Mouse (Mus musculus): ENCODE measurements around the gene Shpk. TPM values are rescaled to one million over a fixed set of nuclear protein-coding genes. Genes with fewer than 3 reads are reported as not detected.
A peak's percentile ranks its signal among the peaks of the same experiment; 100 is the strongest.

Shpk gene
- polyA plus RNA-seq, 1 experiment, result 2.0 TPM

DNA sequence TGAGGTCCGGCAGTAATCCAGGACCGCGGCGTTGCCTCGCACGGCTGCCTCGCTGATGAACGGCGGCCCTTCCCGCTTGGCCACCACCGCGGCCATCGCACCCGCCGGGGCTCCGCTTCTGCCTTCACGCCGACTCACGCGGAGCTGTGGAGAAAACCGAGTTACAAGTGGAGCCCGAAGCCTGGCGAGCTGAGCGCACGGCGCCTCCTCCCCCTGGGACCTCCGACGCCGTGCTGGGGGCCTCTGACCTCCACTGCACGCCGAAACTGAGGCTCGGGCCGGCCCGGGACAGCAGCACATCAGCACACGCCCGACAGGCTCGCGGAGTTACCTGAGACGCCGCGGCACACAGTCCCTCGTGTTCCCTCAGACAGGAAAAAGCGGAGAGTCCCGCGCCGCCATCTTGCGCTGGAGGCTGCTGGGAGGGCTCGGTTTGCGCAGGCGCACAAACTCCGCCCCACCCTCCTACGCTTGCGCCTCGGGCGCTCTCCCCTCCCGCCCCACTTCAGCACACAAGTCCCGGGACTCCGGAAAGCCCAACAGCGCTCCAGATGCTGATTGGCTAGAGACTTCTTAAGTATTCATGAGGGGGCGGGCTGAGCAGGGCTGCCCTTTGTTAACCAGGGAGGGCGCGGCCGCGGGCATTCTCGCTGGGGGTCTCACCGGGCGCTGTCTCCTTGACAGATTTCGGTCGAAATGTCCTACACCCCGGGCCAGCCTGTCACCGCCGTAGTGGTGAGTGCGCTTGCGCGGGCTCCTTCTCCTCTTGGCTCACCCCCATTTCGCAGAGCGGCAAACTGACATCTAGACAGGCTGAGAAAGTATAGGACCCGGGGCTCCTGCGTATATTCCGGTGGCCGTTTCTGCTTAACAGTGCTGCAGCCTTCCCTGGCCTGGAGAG, 22.4 kb upstream of the Shpk start, which contains the start of the genes Emc6 and Tax1bp3:
TSS of gene Emc6 (minus strand) at position 430 of the 901 bp plus-strand sequence.
TSS of gene Tax1bp3 (plus strand) at position 476 of the 901 bp plus-strand sequence.
- peak; percentile 100 for DNase-seq (ENCODE audit: low read depth)
- TF ChIP-seq CTCF (IDR thresholded peaks at IDR 0.05; ENCODE audit: borderline replicate concordance, extremely low read depth, insufficient read depth, insufficient read length) (no peak), POLR2A (IDR thresholded peaks at IDR 0.05; ENCODE audit: borderline replicate concordance, extremely low read depth, insufficient read depth, insufficient read length, poor library complexity, severe bottlenecking) (peak; percentile 45; the same call in 1 of the 2 replicates)

DNA sequence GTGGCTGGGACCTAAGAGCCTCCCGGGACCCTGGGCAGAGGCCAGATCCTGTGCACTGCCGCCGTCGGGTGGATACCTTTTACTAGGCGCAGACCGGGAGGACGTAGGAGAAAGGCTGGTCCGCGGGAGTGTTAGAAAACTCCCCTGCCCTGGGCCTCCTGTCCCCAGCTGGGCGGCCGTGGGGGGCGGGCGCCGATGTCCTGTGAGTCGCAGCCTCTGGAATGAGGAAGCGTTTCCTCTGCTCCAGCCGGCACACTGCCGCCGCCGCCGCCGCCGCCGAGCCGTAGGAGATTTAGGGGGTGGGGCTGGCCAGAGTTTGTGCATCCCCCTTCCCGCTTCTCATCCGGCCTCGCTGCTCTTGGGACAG, 21.8 kb upstream of the Shpk start:
- TF ChIP-seq POLR2A (IDR thresholded peaks at IDR 0.05; ENCODE audit: borderline replicate concordance, extremely low read depth, insufficient read depth, insufficient read length, poor library complexity, severe bottlenecking) (no peak), CTCF (IDR thresholded peaks at IDR 0.05; ENCODE audit: borderline replicate concordance, extremely low read depth, insufficient read depth, insufficient read length) (no peak)

GRCm38 (mm10) chr11:73177895-73178294, 21.4 kb upstream of the Shpk start:
- TF ChIP-seq CTCF (IDR thresholded peaks at IDR 0.05; ENCODE audit: borderline replicate concordance, extremely low read depth, insufficient read depth, insufficient read length), result no peak
- no peak for TF ChIP-seq POLR2A (IDR thresholded peaks at IDR 0.05; ENCODE audit: borderline replicate concordance, extremely low read depth, insufficient read depth, insufficient read length, poor library complexity, severe bottlenecking)
- DNase-seq (ENCODE audit: low read depth), result no peak

More for the DNA sequence above, 21.8 kb upstream of the Shpk start:
- DNase-seq (ENCODE audit: low read depth), result peak; percentile 75

DNA sequence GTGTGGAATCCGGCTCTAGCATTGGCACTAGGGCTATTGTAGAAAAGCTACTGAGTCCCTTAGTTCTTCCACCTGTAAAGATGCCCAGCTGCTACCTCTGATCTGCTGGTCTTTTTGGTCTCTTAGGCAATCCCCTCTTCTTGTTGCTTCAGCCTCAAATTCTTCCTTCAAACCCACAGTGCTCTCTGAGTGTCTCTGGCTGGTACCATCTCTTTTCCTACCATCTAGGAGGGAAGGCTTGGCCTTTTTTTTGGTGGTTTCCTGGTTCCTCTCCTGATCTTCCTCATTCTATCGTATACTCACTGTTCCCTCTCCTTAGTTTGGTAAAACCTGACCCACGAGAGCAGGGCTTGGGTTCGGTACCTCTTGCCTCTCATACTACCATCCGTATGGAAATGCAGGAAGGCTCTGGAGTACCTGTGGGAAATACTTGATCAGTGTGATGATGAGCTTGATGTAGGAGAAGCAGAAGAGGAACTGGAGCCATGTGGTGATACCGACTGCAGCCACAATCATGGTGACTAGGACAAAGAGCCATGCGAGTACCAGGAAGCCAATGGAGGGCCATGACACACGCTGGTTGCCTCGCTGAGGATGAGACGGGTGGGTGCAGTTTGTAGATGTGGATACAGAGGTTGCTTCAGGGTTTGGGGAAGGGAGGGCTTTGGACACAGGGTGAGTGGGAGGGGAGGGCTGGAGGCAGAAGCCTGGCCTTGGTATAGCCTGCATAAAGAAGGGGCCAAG, 13.2 kb upstream of the Shpk start:
- no peak for DNase-seq (ENCODE audit: low read depth)
- TF ChIP-seq CTCF (IDR thresholded peaks at IDR 0.05; ENCODE audit: borderline replicate concordance, extremely low read depth, insufficient read depth, insufficient read length) (no peak), POLR2A (IDR thresholded peaks at IDR 0.05; ENCODE audit: borderline replicate concordance, extremely low read depth, insufficient read depth, insufficient read length, poor library complexity, severe bottlenecking) (no peak)

GRCm38 (mm10) chr11:73187231-73187630, 12.0 kb upstream of the Shpk start:
- DNase-seq (ENCODE audit: low read depth), result no peak
- TF ChIP-seq CTCF (IDR thresholded peaks at IDR 0.05; ENCODE audit: borderline replicate concordance, extremely low read depth, insufficient read depth, insufficient read length) (no peak), POLR2A (IDR thresholded peaks at IDR 0.05; ENCODE audit: borderline replicate concordance, extremely low read depth, insufficient read depth, insufficient read length, poor library complexity, severe bottlenecking) (no peak)

DNA sequence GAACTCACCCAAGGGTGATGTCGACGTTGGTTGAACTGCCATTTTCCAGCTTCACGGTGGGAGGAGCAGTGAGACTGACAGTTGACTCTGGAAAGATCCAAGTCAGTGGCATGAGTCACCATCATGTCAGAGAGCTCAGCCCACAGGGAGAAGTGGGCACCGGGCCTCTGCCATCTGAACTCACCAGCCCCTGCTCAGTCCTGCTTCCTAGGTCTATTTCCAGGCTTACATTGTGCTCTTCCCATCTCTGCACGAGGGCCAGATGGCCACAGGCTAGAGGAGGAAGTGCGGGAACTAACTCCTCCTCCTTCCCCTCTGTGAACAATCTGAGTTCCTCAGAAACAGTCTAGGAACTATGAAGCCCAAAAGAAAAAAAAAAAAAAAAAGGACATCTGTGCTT, 6.2 kb upstream of the Shpk start:
- TF ChIP-seq CTCF (IDR thresholded peaks at IDR 0.05; ENCODE audit: borderline replicate concordance, extremely low read depth, insufficient read depth, insufficient read length) (no peak), POLR2A (IDR thresholded peaks at IDR 0.05; ENCODE audit: borderline replicate concordance, extremely low read depth, insufficient read depth, insufficient read length, poor library complexity, severe bottlenecking) (no peak)
- no peak for DNase-seq (ENCODE audit: low read depth)

- no peak for TF ChIP-seq CTCF (IDR thresholded peaks at IDR 0.05; ENCODE audit: borderline replicate concordance, extremely low read depth, insufficient read depth, insufficient read length)
- TF ChIP-seq POLR2A (IDR thresholded peaks at IDR 0.05; ENCODE audit: borderline replicate concordance, extremely low read depth, insufficient read depth, insufficient read length, poor library complexity, severe bottlenecking), result no peak
- DNase-seq (ENCODE audit: low read depth), result no peak
These were observed 4.8 kb upstream of the Shpk start for GRCm38 (mm10) chr11:73194444-73194843.

DNA sequence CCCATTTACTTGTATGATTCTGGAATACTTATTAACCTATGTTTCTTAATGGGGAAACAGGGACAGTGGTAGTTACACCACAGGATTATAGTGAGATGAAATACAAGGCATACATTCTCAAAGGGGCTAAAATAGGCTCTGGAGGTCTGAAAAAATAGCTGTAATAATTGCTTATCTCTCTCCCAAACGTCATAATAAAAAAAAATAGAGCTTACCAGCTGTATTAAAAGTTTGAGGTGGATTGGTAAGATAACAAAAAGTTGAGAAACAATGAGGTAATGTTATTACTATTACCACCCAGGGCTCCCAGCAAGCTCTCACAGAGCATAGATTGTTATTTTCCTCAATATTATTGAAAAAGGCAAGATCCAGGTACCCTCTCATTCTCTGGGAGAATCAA, 1.1 kb upstream of the Shpk start:
- TF ChIP-seq CTCF (IDR thresholded peaks at IDR 0.05; ENCODE audit: borderline replicate concordance, extremely low read depth, insufficient read depth, insufficient read length) (no peak), POLR2A (IDR thresholded peaks at IDR 0.05; ENCODE audit: borderline replicate concordance, extremely low read depth, insufficient read depth, insufficient read length, poor library complexity, severe bottlenecking) (no peak)
- DNase-seq (ENCODE audit: low read depth), result no peak

DNA sequence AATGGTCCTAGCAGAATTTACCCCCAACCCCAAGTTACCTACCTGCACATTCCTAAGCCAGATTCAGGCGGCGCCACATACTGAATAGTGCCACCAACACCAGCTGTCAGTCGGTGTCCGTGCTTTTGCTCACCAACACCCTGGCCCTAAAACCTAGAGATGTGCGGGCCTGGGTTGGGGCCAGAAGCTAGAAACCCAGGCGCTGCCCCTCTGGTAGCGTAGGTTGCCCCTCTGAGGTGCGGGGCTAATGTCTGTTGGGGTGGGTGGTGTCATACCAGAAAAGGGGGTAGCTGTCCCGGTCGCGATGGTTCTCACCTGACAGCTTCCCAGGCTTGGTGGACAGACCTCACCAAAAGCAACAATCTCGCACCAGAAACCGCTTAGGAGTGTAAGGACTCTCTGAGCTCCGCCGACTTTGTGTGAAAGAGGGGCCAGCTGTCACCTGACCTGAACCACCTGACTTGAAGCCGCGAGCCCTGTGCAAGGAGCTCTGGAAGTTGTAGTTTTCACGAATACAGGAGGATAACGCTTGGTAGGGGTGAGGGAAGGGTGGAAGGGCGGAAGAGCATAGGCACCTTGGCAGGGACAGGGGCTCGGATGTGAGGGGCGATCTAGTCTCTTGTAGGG, 544 bp upstream of the Shpk start, which contains the start of gene Ctns:
TSS of gene Ctns (minus strand) at position 440 of the 627 bp plus-strand sequence.
- TF ChIP-seq POLR2A (IDR thresholded peaks at IDR 0.05; ENCODE audit: borderline replicate concordance, extremely low read depth, insufficient read depth, insufficient read length, poor library complexity, severe bottlenecking) (peak; percentile 30; the same call in 1 of the 2 replicates), CTCF (IDR thresholded peaks at IDR 0.05; ENCODE audit: borderline replicate concordance, extremely low read depth, insufficient read depth, insufficient read length) (no peak)
- DNase-seq (ENCODE audit: low read depth), result peak; percentile 96

- no peak for TF ChIP-seq POLR2A (IDR thresholded peaks at IDR 0.05; ENCODE audit: borderline replicate concordance, extremely low read depth, insufficient read depth, insufficient read length, poor library complexity, severe bottlenecking)
- no peak for TF ChIP-seq CTCF (IDR thresholded peaks at IDR 0.05; ENCODE audit: borderline replicate concordance, extremely low read depth, insufficient read depth, insufficient read length)
- DNase-seq (ENCODE audit: low read depth), result no peak
These were observed 619 bp downstream of the Shpk start for GRCm38 (mm10) chr11:73199879-73200278.

DNA sequence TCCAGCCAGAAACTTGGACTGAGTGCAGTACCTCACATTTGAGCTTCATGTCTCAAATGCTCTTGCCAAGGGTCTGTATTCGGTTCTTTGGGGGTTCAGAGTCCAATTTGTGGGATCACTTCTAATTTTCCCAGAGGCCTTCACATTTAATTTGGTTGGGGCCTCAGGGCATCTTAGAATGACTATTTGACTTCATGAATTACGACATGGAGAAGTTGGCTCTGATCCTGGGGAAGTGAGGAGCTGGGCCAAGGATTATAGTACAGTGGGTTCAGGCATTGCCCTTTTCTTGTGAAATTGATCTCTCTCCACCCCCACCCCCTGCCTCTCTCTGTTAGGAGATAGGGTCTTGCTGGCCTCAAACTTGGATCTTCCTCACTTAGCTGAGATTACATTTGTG, 1.8 kb downstream of the Shpk start:
- DNase-seq (ENCODE audit: low read depth), result no peak
- no peak for TF ChIP-seq POLR2A (IDR thresholded peaks at IDR 0.05; ENCODE audit: borderline replicate concordance, extremely low read depth, insufficient read depth, insufficient read length, poor library complexity, severe bottlenecking)
- TF ChIP-seq CTCF (IDR thresholded peaks at IDR 0.05; ENCODE audit: borderline replicate concordance, extremely low read depth, insufficient read depth, insufficient read length), result no peak
